Mouse (Mus musculus) embryo, embryonic 10 days (tissue): ENCODE data around the gene Pnmal1.

Experiments used
- DNase-seq: peaks from one replicate; pipeline ENCODE4 v3.0.0-alpha.2; 2015; ENCODE audit warnings: low spot score

Pnmal1 gene

DNA sequence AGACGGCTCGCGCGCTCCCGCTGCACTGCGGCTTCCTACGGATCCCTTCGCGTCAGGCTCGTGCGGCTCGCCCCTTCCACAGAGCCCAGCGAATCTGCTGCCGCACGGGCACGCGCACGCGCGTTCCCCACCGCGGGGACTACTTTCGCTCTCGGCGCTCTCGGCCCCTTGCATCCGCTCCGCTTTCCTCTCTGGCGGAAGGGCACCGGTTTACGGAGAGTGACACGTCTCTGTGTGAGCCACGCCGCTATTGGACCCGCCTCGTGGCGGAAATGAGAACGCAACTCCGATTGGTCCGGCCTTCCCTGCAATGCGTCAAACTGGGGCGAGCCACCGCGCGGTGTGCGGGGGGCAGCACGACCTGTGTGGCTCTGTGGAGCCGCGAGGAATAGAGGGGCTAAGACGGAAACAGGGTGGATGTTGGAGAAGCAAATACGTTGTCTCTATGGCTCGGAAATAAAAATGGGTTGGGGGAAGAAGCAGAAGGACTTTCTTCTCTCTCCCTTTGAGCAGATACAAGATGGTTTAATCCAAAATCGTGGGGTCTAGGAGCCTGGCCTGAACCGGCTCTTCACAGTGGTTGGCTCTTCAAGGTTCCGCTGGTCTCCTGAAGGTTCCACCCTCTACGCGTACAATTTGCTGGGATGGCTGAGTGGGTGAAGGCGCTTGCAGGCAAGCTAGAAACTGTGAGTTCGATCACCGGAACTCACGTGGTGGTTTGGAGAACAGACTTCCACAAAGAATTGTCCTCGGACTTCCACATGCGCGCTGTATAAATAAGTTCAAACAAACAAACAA, 35.2 kb upstream of the Pnmal1 start, which contains the start of gene Calm3:
TSS of gene Calm3 (minus strand) at position 78 of the 798 bp plus-strand sequence.
- peak; percentile 100 for DNase-seq

DNA sequence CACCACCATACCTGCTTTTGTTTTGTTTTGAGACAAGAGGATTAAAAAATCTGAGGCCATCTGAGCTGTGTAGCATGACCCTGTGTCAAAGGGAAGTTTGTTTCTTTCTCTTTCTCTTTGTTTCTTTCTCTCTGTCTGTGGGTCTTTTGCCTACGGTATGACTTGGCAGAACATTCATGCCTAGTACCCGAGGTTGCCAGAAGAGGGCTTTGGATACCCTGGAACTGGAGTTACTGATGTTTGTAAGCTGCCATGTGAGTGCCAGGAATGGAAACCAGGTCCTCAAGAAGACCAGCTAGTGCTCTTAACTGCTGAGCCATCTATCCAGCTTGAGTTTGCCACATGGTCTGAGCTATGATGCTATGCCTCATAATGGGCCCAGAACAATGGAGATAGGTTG, 31.1 kb upstream of the Pnmal1 start:
- DNase-seq, result no peak

DNA sequence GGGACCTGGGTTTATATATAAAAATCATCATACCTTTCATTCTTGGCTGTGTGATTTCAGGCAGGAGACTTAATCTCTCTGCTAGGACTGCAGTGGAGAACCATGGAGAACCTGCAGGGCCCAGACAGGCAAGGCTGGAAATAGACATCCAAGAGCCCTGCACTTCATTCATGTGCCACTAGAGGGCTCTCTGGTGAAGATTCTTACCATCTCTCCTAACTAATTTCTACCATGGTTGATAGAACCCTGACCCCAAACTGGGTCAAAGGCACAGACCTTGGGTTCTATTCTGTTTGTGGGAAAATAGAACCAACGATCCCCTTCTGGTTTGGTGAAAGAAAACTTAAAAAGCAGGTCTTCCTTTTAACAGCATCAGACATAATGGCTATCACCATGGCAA, 28.6 kb upstream of the Pnmal1 start:
- DNase-seq, result peak; percentile 52

DNA sequence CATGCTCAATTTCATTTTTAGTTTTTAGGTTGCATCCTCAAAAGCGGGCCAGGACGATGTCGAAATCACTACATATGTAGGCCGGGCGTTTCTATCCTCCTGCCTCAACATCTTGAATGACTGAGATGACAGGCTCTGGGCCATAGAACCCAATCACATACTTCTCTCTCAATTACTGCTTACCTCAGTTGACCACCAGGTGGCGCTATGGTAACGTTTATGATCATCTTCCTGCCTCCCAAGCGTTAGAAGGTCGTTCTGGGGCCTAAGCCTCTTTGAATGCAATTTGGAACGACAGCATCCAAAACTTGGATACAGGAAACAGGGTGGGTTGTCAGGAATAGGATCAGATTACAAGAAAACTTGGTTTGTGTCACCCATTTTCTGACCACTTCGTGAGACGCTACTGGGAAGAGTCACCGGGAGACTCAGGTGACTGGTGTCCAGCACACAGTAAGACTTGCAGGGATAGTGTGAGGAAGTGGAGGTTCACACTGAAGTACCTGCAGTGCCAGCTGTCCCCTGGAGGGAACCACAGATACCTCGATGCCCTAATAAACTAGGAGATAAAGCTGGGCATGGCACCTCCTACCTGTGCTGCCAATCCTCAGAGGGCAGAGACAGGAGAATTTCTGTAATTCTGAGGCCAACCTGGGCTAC, 27.4 kb upstream of the Pnmal1 start:
- DNase-seq, result peak; percentile 94

DNA sequence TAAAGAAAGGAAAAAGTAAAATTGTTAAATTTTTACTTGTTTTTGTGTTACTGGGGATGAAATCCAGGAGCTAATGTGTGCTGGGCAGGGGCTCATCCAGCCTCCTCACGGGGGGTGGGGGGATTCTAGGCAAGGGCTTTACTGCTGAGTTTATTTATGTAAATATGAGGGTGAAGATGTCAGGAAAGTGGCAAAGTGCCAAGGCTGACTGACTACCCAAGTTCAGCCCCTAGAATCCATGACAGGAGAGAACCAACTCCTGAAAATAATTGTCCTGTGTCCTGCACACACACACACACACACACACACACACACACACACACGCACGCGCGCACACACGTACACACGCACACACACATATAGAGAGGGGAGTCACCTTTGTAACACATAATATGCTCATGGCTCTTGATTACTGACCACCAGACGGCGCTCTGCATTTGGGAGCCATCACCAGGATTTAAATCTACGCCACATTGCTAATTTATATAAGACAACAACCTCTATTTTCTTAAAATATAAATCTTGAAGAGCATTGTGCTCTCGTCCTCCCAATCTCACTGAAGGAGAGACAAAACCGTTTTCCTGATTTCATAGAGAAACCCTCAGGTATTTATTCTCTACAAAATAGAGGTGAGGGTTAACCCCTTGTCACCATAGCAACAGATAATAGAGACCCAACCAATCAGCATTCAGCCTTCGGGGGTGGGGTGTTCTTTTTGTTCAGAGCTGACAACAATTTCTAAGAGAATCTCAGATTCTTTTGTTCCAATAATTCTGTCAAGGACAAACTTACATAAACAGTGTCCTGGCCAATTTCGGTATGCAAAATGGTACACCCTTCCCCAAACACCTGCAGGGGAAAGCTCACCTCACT, 26.5 kb upstream of the Pnmal1 start:
- peak; percentile 72 for DNase-seq

DNA sequence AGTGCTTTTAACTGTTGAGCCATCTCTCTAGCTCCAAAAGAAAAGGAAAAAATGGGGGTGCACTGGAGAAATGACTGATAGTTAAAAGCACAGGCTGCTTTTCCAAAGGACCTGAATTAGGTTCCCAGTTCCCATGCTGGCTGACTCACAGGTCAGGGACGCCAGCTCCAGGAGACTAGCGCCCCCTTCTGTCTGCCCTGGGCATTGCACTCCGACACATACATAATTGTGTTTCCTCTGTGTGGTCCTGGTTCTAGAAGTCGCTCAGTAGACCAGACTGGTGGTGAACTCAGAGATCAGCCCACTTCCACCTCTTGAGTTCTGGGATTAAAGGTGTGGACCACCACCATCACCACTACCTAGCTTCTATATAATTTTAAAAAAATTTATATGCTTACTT, 22.2 kb upstream of the Pnmal1 start:
- DNase-seq, result no peak

DNA sequence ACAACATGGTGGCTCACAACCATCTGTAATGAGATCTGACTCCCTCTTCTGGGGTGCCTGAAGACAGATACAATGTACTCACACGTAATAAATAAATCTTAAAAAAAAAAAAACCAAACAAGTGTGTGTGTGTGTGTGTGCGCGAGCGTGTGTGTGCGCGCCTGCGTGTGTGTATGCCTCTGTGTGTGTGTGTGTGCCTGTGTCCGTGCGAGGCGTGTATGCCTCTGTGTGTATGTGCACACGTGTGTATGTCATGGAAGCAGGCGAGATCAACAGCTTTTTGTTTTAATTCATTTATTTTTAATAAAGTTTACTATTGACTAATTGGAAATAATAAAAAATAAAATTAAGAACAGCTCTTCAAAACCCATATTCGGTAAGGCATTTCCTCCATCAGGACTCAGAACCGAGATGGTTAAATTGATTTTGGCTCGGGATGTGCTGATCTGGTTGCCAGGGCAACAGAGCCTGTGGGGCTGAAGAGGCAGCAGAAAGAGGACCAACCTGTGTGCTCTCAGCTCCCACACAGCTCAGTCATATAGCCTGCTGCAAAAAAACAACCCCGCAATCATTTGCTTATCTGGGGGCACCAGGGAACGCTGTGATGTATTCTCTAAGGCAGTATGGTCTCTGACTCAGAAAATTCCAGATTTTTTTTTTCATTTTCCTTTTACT, 21.2 kb upstream of the Pnmal1 start:
- no peak for DNase-seq

DNA sequence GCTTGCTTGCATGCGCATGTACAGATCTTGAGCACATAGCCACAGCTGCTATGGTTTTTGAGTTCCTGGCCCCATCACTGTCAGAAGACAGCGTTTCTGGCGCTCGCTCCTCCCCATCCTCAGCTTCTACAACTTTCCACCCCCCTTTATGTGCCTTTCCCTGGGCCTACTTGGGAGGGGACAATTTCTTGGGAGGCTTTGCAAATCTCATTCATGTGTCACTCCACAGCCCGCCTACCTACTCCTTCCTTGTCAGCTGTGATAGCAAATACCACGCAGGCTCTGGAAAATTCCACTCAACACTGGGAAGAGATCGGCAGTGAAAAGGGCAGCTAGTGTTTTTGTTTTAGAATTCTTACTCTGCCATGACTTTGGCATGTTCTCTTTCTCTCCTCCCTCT, 19.2 kb upstream of the Pnmal1 start:
- DNase-seq, result no peak

DNA sequence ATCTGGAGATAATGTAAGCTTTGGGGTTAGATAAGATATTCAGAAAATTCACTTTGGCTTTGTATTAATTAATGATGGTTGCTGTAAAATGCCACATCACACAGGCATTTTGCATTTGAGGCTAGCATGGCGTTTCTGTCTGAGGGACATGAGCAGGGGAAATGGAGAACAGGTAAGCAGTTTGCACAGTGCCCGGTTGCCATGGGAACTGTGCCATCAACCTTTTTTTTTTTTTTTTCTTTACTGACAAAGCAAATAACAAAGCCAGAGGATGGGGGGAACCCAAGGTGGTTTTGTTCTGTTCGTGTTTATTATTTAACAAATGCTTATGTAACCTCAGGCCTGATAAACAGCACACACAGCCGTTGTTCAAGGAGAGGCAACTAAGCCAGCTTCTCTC, 16.6 kb upstream of the Pnmal1 start:
- no peak for DNase-seq

DNA sequence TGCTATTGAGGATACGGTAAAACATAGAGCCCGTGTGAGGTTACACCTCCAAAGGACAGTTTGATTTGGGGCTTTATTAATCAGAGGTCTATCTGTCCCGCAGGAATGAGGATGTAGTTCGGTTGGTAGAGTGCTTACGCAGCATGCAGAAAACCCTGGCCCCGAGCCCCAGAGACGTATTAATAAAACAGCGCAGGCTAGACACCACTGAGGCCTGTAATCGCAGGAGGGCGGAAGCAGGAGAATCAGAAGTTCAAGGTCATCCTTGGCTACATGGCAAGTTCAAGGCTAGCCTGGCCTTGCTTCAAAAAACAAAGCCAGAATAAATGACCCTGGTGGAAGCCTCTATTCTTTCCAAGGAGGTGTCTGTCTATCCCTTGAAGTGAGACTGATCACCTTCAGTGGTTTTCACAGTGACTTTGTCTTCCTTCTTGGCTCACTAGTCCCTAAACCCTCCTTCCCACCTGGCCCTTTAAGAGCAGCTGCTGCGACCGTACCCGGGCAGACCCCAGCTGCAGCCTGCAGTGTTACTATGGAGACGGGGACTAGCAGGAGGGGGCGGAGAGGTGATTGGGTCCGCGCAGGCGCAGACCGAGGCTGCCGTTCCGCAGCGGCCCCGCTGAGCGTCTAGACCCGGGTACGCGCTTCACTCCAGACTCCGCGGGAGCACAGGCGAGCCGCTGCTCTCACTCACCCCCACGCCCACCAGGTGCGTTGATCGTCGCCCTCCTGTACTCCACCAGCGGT, 15.2 kb upstream of the Pnmal1 start, which contains the start of gene Pnmal2:
TSS of gene Pnmal2 (plus strand) at position 622 of the 747 bp plus-strand sequence.
- peak; percentile 95 for DNase-seq

DNA sequence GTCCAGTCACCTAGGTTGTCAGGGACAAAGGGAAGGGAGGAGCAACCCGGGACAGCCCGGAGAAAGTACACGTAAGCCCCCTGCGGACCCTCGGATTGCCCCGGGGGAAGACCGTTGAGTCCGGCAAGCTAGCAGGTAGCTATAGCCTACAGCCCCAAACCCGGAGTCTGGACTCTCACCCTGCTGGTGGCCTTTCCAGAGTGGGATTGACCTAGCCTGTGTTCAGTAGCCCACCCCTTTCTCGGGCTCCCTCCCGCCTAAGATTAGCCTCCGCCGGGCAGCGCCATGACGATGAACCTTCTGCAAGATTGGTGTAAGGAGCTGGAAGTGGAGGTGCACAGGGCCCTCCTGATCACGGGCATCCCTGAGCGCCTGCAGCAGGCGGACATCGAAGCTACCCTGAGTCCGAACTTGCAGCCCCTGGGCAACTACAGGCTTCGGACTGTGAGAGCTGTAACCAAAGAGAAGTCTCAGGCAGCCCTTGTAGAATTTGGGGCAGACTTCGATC, 14.6 kb upstream of the Pnmal1 start:
- no peak for DNase-seq

DNA sequence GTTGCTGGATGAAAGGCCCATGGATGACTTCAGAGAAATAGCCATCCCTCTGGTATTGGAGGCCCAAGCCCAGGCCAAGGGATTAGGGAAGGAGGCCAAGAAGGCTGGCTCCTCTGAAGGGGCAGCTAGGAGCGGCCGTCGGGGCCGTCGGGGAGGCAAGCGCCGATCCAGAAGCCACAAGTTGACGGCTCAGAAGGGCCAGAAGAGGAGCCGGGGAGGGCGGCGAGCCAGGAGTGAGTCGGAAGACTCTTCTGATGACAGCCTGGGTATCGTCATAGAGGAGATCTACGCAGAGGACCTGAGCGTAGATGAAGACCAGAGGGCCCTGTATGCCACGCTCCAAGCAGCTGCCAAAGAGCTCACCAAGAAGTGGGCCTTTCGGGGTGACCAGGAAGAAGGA, 14.1 kb upstream of the Pnmal1 start:
- no peak for DNase-seq

DNA sequence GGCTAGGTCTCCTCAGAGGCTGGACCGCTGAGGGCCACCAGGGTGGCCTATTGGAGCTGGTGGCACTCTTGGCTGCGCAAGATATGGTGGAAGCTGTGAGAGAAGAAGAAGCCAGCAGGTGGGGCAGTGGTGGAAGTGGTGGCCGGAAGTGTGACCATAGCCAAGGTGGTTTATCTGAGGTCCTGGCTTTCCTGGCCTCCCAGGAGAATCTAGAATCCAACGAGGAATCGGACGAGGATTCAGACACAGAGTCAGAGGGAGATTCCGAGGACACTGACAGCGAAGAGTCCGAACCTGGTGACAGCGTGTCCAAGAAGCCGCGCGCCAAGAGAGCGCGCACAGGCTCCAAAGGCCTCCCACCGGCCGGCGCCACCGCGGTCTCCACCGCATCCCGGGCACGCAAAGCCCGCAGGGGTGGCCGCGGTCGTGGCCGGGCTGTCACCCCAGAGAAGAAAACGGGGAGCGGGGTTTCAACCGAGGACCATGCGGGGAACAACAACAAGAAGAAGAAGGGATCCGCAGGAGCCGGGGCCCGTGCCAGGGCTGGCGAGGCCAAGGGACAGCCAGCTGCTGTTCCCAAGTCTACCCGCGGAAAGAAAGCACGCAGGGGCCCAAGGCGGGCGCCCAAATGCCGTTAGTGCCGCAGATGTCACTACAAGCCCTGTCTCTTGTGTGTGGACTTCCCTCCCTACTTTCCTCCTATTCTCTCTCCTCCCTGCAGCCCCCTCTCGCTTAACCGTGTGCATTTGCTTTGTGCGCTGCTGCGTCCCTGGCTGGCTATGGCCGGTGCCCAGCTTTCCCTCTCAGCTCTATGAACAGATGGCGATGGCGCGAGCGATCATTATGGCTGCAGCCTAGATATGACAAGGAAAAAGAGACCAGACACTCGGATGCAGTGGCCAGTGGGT, 12.8 kb upstream of the Pnmal1 start:
- no peak for DNase-seq

DNA sequence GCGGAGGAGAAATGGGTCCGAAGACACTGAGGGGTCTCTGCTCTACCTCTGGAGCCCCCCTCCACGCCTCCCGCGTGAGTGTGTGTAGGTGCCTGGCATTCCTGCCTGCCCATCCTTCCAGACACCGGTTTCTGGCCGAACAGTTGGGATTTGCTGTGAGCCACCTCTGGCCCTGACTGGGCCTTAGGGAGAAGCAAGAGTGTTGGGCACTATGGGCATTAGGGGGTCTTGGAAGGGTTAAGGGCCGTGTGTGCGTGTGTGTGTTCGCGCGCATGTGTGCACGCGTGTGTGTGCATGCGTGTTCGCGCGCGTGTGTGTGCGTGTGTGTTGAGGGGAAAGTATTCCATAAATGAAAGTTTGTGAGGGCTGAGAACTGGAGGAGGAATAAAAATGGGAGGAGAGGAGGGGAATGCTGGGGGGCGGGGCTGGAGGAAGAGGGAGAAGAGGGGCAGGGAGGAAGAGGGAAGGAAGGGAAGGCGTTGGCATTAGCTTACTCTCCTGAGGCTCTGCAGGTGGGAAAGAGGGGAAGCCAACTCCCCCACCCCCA, 12.1 kb upstream of the Pnmal1 start:
- DNase-seq, result no peak

DNA sequence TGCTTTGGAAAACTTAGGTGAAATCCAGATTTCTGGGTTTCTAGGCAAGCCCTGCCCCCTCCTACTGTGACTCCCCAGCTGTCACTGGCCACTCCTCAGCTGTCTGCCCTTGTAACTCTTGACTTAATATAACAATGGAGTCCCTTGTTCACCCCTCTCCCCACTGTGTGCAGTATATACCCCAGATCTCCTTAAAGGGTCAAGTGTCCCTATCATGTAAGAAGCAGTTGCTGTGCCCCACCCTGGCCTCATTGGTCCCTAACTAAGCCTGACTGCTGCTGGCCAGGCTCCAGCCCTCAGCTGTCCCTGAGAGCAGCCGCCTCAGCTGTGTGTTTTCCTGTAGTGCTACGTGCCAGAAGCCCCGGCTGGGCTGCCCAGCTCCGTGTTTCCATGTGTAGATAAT, 11.5 kb upstream of the Pnmal1 start:
- no peak for DNase-seq

DNA sequence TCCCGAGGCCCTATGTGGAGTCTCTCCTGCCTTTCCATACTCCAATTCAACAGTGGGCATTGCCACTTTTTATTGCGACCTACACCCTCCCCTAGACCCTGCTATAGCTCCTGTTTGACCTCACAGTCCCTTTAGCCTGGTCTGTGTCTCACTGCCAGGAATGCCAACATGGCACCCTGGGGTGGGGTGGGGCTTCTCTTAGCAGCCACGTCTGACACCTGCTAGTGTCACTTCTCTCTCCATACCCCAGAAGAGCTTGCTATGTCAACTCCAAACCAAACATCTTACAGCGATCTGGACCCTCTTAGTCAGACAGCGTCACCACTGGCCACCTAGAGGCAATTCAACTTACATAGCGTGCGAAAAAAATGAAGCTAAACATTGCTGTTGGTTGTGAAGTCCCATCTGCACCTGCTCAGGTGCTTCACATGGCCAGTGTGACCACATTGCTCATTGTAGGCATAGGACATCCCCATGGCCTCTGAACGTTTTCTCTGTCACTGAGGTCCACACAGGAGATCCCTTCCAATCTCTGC, 10.5 kb upstream of the Pnmal1 start:
- no peak for DNase-seq

DNA sequence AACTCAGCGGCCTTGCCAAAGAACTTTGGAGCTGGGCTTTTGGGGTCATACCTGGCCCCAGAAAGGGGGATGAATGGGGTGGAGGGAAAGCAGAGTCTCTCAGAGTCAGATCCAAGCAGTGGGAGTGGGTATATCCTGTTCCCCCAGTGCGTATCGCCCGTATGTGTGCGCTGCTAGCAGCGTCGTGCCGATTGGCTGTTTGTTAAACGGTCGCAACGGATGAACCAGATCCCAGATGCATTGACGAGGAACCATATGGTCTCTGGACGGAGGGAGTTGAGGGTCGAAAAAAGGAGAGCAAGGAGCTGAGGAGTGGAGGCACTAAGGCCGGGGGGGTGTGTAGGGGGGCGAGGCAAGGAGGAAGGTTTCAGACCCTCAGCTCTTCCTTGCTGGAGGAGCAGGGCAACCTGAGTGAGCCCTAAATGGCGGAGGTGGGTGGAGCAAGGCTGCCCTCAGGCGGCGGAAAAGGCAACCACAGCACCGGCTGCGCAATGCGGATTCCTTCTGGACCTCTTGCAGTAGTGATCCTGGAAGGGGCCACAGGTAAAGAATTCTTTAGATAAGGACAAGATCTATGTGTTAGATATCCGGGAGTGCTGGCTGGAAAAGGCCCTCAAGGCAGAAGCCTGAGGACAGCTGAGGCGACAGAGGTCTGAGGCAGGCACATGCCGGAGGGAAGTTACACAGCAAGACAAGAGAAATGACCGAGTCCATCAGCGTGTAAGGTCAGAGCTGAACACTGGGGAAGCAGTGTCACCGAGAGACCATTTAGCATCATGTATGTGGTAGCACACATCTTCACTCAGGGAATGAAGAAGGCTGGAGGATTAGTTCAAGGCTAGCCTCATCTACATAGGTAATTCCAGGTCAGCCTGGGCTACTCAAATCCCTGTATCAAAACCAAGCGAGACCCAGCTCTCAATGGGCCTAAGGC, 9.3 kb upstream of the Pnmal1 start:
- DNase-seq, result peak; percentile 89
